Mouse (Mus musculus) cerebellum, postnatal 10 days (tissue): ENCODE results near the gene Ldlrap1.

Experiments used
- DNase-seq, 2 experiments: peaks; one replicate each; pipeline ENCODE4 v3.0.0; 2021; ENCODE audit warnings: mixed read lengths in 2 of 2

Ldlrap1 gene

DNA sequence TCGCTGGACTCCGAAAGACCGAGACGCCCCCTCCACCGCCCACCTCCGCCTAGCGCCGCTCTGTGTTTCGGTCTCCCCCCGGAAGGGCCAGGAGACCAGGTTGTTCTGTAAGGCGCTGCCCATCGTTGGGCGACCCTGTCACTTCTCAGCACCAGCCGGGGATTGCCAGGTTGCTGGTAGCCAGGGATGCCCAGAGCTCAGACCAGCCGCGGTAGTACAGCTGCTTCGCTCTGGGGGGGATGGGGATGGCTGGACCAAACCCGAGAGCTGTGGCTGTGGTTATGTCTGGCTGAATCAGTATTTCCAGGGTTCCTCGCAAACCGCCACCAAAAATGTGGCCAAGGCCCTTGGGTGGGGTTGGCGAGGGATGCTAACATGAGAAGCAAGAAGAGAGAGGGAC, 63.2 kb downstream of the Ldlrap1 start:
- DNase-seq: no peak

DNA sequence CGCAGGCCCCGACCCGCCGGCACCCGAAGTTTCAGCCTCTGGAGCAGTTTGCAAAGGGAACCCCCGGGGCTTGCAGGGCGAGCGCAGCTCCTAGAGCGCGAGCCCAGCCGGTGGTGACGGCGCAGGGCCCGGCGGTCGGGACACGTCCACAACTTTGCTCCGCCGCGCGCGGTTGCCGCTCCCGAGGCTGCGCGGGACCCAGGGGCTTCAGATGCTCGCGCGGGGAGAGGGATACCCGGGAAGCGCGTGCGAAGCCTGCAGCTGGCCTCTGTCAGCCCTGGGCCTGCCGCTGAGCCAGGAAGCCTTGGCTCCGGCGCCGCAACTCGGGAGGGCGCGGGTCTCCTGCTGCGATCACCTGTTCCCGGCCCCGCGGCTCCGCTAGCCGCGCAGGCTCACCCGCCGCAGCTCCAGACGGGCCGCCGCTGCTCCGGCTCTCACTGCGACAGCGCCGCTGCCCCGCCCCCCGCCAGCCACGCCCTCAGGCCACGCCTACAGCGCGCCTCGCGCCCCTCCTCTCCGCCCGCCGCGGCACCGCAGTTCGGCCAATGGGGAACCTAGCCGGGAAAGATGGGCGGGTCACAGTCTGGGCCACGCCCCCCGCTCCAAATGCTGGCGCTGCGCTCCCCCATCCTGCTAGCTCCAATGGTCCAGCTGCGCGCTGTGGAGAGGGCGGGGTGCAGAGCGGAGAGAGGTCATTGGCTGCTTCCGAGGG, 63.8 kb downstream of the Ldlrap1 start, which contains the start of gene Man1c1:
Man1c1 (minus strand) TSS at position 456 of the 712 bp plus-strand sequence.
- DNase-seq: peak; percentile 99 to 100

DNA sequence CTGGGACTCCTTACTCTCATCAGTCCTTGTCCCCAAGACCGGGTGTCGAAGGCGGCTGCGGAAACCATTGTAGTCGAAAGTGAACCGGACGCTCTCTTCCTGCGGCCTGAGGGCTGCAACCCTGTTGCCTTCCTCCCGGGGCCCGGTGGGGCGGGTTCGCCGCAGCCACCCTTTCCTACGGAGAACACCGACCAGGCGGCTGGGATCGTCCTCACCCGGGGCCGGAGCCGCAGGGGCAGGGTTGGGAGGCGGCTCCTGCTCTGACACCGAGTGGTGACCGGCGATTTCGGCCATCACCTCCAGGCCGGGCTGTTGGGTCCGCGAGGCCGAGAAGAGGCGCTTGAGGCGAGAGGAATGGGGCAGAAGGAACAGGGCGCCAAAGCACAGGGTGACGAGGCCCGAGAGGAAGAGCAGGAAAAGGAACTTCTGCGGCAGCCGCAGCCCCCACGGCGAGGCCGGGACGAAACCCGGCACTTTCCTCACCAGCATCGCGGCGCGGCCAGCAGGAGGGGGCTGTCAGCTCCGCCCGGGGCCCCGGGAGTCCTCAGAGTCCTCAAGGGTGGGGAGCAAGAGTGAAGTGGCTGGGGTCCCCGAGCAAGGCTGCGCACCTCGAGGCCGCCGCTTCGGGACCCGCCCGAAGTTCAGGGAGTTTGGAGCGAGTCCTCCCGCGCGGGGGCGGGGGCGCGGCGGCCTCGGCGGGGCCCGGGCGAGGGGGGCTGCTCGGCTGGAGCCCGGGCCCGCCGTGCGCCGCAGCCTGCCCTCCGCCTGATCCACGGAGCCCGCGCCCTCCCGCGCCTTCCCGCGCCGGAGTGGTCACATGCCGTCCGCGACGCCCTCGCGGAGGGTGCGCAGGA, 64.6 kb downstream of the Ldlrap1 start:
- DNase-seq: peak; percentile 53 to 62

DNA sequence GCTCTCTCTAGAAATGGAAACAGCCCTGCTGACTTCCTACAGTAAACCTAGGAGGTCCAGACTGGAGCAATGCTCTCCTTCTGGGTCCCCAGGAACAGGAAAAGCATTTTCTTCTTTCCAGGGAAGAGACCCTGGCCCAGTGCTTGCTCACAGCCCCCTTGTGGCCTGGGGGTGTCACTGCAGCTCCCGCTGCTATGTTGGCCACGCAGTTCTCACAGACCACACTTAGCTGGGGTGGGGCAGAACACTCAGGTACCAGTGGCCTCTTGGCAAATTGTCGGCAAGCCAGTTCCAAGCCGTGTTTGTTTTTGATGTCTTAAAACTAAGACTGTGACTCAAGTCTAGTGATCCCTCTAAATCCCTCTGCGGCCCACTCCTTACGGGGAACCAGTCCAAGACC, 65.9 kb downstream of the Ldlrap1 start:
- DNase-seq: peak; percentile 93 to 94

DNA sequence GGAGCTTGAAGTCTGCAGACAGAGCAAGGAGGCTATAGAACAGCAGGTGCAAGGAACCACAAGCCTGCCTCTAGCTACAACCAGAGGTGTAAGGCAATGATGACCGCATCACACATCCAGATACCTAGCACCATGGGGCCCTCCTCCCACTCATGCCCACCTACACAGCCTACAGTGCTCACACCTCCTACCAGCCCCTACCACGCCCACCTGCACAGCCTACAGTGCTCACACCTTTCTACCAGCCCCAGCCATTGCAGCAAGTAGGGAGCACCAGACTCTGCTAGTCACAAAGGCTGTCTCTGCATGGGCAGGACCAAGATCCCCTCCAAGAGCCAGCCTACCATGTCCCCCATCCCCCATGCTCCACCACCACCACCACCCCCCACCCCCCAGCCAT, 66.9 kb downstream of the Ldlrap1 start:
- DNase-seq: no peak

DNA sequence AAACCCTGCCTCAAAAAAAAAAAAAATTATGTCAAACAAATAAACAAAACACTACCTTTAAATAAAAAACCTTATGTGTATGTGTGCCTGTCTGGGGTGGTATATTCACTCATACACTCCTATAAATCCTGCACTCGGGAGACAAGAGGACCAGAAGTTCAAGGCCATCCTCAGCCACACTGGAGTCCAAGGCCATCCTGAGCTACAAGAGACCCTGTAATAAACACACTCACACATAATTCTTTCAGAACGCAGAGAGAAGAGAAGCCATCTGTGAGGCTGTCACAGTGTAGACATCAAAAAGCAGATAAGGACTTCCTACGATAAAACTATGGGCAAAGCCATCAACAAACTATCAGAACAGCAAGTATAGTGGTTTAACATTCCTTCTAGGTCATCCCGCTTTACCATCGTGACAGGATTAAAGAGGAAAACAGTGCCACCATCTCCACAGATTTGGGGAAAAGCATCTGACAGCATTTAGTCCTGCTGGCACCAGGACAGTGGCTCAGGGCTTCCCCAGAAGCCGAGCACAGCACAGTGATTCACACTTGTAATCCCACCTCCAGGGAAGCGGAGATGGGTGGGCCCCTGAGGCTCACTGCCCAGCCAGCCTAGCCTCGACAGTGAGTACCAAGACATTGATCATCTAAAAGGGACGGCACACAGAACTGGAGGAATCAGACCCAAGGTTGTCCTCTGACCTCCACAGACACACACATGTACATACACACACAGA, 74.5 kb downstream of the Ldlrap1 start:
- no peak for DNase-seq

DNA sequence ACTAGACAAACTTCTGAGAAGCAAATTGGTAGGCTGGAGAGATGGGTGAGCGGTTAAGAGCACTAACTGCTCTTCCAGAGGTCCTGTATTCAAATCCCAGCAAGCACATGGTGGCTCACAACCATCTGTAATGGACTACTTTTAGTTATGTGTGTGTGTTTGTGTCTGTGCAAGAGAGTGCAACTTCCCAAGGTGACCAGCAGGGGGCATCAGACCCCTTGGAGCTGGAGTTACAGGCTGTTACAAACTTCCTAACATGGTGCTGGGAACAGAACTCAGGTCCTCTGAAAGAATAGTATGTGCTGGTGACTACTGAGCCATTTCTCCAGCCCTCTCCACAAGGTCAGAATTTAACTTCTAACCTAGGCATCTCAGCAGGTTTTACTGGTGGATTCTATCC, 75.4 kb downstream of the Ldlrap1 start:
- DNase-seq: no peak
